Mouse (Mus musculus) layer of hippocampus, adult 2 months (tissue): ENCODE measurements at regions not wholly inside any gene's neighbourhood (a gene's known extent, or its start where the extent isn't known, plus 50 kb on each side); places are given as distances from the start of the nearest gene placed in this dataset.

Experiments
- DNase-seq, 2 experiments: peaks; one replicate each; pipeline ENCODE4 v3.0.0; 2022; ENCODE audit warnings: low spot score in 2 of 2
- H3K27ac ChIP-seq: fragments of 200-600 bp; 2 replicates; pipeline ENCODE4 v1.8.1; 2022
- H3K4me3 ChIP-seq: fragments of 200-600 bp; 2 replicates; pipeline ENCODE4 v1.8.1; 2022; ENCODE audit warnings: mild to moderate bottlenecking
- CTCF ChIP-seq: fragments of 200-600 bp; conservative IDR thresholded peaks from 2 replicates; pipeline ENCODE4 v1.8.1; 2022; ENCODE audit warnings: antibody characterized with exemption, mild to moderate bottlenecking, moderate library complexity

DNA sequence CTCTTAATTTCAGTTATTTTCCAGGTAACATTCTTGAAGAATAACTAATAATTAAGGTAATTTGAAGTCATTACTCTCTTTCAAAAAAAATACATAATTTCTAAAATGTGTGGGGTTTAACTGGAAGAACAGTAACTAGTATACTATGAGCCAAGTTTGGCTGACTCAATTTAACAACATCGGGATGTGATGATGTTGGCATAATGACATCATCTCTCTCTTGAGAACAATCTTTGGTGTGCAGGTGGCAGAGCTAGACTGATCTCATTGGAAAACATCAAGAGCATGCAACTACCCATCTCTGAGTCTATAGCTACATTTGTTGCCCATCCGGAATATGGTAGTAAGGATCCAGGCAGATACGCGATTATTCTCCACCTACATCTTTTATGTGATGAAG lies 1251.7 kb upstream of the Zeb2 start:
- no peak for TF ChIP-seq CTCF
- DNase-seq = no peak
- Histone ChIP-seq H3K27ac (no peak overlapping the region), H3K4me3 (no peak overlapping the region)

DNA sequence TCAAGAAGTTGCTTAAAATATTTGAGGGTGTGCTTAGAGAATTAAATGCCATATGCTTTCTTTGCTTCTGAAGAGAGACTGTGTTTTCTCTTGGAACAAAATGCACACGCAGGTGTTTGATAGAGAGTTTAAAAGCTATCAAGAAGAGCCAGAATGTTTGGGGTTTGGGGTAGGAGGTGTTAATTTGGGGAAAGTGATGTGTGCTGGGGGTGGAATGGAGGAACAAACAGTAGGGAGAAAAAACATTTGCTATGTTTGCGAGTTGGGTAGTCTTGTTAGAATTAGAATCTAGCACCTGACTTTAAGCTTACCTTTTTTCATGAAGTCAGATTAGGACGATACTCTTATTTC lies 1248.9 kb upstream of the Zeb2 start:
- H3K4me3 ChIP-seq = no peak overlapping the region
- peak; percentile 42 to 76 for DNase-seq
- H3K27ac ChIP-seq = peak overlapping the region; percentile 88
- TF ChIP-seq CTCF = no peak

DNA sequence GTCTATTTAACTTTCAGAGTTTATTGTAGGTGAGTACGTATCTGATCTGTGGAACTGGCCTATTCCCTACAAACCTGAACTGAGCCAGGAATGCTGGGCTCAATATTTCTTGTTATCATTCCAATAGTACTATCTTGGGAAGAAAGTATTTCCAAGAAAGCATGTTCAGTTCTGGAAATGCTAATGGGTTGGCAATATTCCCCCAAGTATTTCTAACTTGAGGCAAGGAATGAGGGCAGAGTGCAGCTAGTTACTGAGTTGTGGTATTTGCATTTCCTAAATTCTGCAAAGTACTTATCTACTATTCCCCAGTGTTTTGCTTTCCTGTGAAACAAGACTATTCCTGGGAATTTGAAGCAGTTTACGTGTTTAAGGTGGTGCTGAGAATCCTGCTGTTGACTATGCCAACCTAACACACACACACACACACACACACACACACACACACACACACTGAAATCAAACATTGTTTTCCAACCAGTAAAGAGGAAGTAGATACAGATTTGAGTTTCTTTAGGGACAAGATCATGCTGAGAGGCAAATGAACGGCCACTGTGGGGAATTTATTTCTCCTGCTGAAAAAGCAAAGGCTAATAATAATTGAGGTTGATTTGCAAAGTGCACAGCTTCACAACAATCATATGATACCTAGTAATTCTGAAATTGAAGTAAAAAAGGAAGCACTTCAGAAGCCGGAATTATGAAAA lies 1248.4 kb upstream of the Zeb2 start:
- no peak overlapping the region for H3K4me3 ChIP-seq
- H3K27ac ChIP-seq = peak overlapping the region; percentile 88
- no peak for TF ChIP-seq CTCF
- no peak for DNase-seq

DNA sequence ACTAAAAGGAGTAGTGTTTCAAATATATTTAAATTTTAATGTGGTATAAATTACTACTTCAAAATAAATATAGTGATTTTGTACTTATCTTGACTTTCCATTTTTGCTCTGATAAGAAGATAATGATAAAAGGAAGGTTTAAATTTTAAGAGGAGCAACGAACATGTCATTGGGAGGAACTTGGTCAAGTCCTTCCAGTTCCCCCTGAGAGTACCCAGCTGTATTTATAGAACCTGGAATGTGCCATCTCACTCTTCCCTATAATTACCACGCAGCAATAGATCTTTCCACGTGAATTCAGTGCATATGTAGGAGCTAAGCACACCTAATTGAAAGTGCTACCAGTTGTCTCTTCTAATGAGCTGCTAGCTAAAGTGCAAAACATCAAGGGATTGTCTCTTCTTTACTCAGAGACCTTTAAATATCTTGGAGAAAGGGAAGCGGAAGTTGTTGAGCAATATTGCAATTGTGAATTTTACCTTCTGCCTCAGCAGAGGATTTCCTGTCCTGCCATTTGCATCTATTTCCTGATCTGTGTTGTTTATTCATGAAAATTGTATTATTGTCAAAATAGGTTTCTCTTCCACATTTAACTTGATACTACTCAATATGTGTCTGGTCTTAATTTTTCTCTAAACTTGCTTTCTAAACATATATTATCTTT lies 1243.0 kb upstream of the Zeb2 start:
- DNase-seq = no peak
- H3K27ac ChIP-seq = peak overlapping the region; percentile 33; the same call in 1 of the 2 replicates
- no peak overlapping the region for H3K4me3 ChIP-seq
- no peak for TF ChIP-seq CTCF

DNA sequence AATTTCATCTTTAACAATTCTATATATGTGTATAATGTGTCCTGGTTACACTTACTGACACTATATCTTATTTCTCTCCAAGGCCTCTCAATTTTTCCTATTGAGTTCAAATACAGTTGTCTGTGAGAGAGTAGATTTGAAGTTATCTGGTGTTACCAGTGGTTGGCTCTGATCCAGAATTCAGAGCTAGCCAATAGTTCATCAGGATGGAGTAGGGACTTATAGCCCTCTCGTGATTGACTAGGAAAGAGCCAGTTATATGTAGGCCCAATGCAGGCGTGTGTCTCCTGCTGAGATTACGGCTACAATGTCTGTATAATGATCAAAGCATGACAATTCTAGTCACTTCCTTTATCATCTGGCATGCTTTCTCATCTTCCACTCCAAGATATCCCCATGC lies 1241.0 kb upstream of the Zeb2 start:
- Histone ChIP-seq H3K4me3 (no peak overlapping the region), H3K27ac (peak overlapping the region; percentile 92)
- no peak for TF ChIP-seq CTCF
- DNase-seq = no peak

DNA sequence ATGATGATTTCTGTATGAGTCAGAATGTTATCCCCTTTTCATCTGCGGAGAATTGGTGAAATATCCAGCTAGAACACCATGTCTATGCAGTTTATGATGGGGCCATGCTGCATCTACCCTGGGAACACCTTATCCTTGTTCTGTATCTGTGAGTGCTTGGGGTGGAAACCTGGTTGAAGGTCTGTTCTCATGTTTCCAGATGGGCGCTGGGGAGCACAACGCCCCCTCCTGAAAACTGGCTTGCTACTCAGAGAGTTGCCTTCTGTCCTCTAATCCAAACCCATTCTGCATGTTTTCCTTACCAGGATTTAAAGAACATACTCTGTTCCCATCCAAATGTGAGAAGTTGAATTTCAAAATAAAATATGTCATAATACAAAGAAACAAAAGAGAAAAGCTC lies 1239.5 kb upstream of the Zeb2 start:
- Histone ChIP-seq H3K4me3 (no peak overlapping the region), H3K27ac (peak overlapping the region; percentile 92)
- peak; percentile 74 to 75 for DNase-seq
- no peak for TF ChIP-seq CTCF

DNA sequence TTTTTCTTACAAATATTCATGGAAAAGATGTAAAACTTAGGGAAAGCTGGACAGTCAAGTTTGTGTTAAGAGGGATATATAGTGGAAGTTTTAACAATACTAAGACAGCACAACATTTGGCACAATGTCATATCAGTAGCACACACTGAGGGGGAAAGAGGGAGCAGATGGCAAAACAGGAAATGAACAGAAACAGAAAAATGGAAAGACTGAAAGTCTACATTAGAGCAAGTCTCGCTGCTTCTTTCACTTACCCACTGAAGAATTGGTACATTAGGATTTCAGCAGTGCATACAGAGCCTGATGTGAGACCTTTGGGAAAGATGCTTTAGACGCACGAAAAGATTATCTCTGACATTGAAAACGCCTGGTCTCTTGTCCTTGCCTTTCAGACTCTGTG lies 1223.5 kb upstream of the Zeb2 start:
- peak in 1 of 2 experiments; percentile 14 for DNase-seq
- peak overlapping the region; percentile 61 for H3K27ac ChIP-seq
- no peak overlapping the region for H3K4me3 ChIP-seq
- TF ChIP-seq CTCF = no peak

DNA sequence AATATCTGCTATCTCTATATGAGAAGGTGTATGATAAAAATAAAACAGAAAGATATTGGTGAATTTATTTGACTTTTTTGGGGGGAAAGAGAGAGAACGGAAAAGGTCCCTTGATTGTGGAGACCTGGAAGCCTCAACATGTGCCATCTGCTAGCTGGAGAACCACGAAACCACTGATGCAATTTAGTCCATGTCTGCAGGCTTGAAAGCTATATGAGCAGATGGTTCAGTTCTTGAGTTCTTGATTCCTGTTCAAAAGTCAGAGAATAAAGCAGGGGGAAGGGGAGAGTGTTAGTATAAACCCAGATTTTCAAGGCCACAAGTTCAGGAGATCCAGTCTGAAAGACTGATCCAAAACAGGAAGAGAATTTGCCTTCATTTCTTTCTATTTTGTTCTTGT lies 1199.5 kb upstream of the Zeb2 start:
- DNase-seq = peak in 1 of 2 experiments; percentile 46
- H3K27ac ChIP-seq = peak overlapping the region; percentile 64
- no peak for TF ChIP-seq CTCF
- no peak overlapping the region for H3K4me3 ChIP-seq

DNA sequence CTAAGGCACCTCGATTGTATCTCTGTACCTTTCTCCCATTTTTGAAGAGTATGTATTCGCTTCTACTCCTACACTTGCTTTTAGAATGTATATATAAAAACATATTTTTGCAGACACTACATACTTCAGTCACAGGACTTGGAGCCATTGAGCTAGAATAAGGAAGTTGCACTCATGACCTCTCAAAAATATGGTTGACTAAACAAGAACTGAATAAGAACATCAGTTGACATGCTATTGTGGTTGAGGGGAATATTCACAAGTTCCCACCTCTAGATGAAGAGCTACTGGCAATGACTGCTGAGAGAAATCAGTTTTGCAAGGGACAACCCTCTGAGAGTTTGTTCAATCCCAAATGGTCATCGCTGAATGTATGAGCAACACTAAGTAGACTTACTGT lies 1198.0 kb upstream of the Zeb2 start:
- no peak for DNase-seq
- no peak for TF ChIP-seq CTCF

DNA sequence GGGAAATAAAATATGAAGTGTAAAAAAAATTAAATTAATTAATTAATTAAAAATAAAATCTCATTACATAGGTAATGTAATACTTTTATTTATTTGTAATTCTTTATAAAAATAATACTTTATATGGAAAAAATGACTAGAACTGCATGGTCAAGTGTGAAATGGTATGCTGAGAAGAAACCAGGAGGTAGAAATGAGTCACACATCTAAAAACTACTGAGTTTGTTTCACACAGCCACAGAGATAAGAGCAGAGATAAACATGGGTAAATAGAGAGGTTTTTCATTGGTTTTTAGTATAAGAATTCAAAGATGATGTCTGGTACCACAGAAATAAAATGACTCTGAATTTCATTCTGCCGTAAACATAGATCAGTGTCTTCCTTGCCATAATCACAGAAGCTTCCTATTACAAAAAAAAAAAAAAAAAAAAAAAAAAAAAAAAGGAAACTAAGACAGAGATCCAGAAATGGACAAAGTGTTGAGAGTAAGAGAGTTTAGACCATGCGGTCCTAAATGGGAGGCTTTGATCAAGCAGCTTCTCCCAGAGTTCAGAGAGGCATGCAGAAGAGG lies 1190.5 kb upstream of the Zeb2 start:
- TF ChIP-seq CTCF = no peak
- no peak overlapping the region for H3K27ac ChIP-seq
- no peak overlapping the region for H3K4me3 ChIP-seq
- no peak for DNase-seq

More for the DNA sequence above, 1198.0 kb upstream of the Zeb2 start:
- H3K4me3 ChIP-seq = no peak overlapping the region
- H3K27ac ChIP-seq = peak overlapping the region; percentile 64

DNA sequence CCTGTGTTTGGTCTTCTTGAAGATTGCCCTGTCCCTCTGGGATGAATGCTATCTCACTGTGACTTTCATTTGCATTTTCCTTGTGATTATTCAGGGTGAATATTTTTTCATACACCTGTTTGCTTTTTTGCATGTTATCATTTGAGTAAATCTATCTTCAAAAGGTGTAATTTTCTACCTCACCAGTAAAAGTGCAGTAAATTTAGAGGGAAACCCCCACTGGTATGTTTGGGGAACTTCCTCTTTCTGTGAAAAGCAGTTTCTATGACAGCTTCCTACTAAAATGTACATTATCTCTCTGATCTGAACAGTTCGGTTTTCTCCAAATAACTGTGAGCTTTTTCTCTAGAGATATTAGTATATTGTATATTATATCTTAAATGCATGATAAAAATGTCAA lies 1185.4 kb upstream of the Zeb2 start:
- Histone ChIP-seq H3K27ac (no peak overlapping the region), H3K4me3 (no peak overlapping the region)
- TF ChIP-seq CTCF = no peak; the same call in 1 of the 2 replicates
- DNase-seq = no peak

DNA sequence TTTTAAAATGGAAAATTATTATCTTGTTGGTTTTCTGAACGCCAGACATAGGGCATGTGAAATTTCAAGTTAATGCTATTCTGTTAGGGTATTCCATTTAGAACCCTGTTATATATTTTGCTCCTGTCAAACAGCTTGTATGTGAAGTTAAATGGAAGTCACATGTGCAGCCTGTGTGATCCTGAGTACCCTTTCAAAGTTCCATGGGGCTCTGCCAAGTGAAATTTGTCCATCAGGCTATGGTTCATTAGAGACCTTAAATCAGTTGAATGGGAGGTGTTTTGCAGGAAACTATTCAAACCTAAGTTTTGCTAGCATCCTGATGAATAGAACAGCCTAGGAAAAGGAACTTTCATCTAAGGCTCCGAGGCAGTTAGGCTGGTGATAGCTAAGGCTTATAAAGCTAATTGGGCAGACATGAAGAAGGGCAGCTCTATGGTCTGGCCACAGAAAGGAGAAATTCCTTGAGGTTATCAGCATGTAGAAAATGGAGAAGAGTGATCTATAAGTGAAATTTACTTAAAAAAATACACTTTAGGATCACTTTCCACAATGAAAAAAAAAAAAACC lies 1180.2 kb upstream of the Zeb2 start:
- no peak for TF ChIP-seq CTCF
- no peak overlapping the region for H3K4me3 ChIP-seq
- H3K27ac ChIP-seq = no peak overlapping the region
- no peak for DNase-seq

DNA sequence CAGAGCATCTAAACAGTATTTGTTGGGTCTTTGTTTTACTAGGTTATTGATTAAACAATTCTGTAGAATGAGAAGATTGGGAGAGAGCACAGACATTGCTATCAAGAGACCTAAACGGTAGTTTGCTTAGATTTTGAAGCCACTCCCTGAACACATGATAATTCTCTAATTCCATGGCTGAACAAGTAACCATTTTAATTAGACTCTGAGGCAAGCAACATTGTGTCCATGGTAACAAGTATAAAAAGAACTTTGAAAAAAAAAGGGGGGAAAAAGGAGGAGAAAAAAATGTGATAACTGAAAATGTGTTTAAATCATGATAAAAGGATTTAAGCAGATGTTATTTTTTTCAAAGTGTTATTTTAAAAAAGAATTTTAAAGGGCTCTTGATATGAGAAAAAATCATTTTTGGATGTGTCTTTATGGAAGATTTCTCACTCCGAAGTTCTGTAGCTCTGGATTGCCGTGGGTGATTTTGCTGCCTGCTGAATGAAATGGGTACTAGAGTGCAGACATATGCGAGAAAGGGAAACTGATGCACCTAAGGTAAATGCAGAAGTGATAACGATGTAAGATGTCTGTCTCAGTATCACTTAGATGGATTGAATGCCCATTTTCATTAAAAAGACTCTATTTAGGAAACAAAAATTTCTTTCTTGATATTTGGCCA lies 1166.9 kb upstream of the Zeb2 start:
- TF ChIP-seq CTCF = no peak
- Histone ChIP-seq H3K27ac (peak overlapping the region; percentile 89), H3K4me3 (no peak overlapping the region)
- DNase-seq = peak in 1 of 2 experiments; percentile 12
